Mouse (Mus musculus) hindbrain, embryonic 14.5 days (tissue): Measurements from ENCODE around the gene Gm21970. TPM values are rescaled to one million over a fixed set of nuclear protein-coding genes. Genes with fewer than 3 reads are reported as not detected.
A peak's percentile ranks its signal among the peaks of the same experiment; 100 is the strongest.

Source experiments
- ATAC-seq: fragments of 200-750 bp; cut with Nextera tagmentation; 2 replicates; pipeline ENCODE4 v1.8.0; 2017; ENCODE audit warnings: moderate number of reproducible peaks, mild to moderate bottlenecking, moderate TSS enrichment, moderate library complexity; ENCODE audit not compliant: low FRiP score
- DNase-seq: peaks from one replicate; pipeline ENCODE4 v3.0.0-alpha.2; 2015; ENCODE audit warnings: low spot score
- H3K27ac ChIP-seq: fragments of 300-500 bp; sonication (generic); 2 replicates; pipeline ENCODE4 v1.5.1; 2014; ENCODE audit warnings: mild to moderate bottlenecking, moderate library complexity
- H3K27me3 ChIP-seq: fragments of 300-500 bp; sonication (generic); 2 replicates; pipeline ENCODE4 v1.6.1; 2014; ENCODE audit warnings: mild to moderate bottlenecking, low read length, mixed read lengths; ENCODE audit not compliant: control insufficient read depth, insufficient read depth
- H3K36me3 ChIP-seq: fragments of 300-500 bp; sonication (generic); replicated peaks from 2 replicates; pipeline ENCODE4 v1.6.1; 2014; ENCODE audit not compliant: control insufficient read depth, insufficient read depth
- H3K4me1 ChIP-seq: fragments of 300-500 bp; sonication (generic); replicated peaks from 2 replicates; pipeline ENCODE4 v1.6.1; 2014; ENCODE audit warnings: antibody characterized with exemption, low read length, mixed read lengths; ENCODE audit not compliant: control insufficient read depth, insufficient read depth
- H3K4me2 ChIP-seq: fragments of 300-500 bp; sonication (generic); replicated peaks from 2 replicates; pipeline ENCODE4 v1.6.1; 2014; ENCODE audit warnings: mild to moderate bottlenecking, moderate library complexity
- H3K4me3 ChIP-seq: fragments of 300-500 bp; sonication (generic); replicated peaks from 2 replicates; pipeline ENCODE4 v1.5.1; 2014; ENCODE audit warnings: mild to moderate bottlenecking, low read length
- H3K9ac ChIP-seq: fragments of 300-500 bp; sonication (generic); 2 replicates; pipeline ENCODE4 v1.6.1; 2014
- H3K9me3 ChIP-seq: fragments of 300-500 bp; sonication (generic); 2 replicates; pipeline ENCODE4 v1.6.1; 2016; ENCODE audit warnings: low read length; ENCODE audit not compliant: control insufficient read depth
- WGBS: fragments of 180-500 bp; shearing (Covaris S2); extraction: QIAGEN DNeasy Blood & Tissue Kit; methylation state at CpG from one replicate; pipeline ENCODE4 v1.1.7; 2014; 5-methylcytosine and 5-hydroxymethylcytosine counted together
- polyA plus RNA-seq: library from polyadenylated mRNA; unstranded; fragments of >200 nt; fragmentation: Nextera tagmentation; extraction: Ambion mirVana; gene quantifications from 2 replicates; pipeline ENCODE4 v1.2.1, GENCODE M21; 2014

The Gm21970 gene
- polyA plus RNA-seq, 1 experiment from 2014 or later: not detected

DNA sequence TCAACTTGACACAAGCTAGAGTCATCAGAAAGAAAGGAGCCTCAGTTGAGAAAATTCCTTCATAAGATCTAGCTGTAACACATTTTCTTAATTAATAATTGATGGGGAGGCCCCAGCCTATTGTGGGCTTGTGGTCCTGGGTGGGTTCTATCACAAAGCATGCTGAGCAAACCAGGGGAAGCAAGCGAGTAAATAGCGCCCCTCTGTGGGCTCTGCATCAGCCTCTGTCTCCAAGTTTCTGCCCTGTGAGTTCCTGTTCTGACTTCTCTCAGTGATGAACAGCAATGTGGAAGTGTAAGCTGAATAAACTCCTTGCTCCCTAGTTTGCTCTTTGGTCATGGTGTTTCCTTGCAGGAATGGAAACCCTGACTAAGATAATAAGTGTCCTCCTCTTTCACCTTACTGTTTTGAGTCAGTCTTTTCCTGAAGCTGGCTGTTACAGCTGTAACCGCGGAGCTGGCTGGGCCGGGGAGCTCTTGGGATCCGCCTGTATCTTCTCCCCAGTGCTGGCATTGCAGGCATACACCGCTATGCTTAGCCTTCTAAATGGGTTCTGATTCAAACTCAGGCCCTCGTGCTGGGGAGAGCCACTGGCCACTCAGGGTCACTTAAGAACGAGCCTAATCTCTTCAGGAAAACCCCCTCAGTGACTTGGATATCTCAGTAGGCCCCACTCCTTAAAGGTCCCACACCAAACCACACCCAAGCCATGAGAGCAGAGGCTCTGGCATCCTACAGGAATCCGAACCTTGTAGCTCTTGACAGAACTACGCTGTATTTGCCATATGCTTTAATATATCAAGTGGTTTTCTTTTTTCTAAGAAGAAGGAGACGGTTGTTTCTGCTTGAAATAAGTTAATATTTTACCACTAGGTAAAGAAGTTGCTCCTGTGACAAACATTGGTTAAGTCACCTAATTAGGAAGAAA, 58.9 kb downstream of the Gm21970 start:
- H3K27ac ChIP-seq: no peak overlapping the region
- no peaks in the 10 kb centered on the region for H3K36me3 ChIP-seq
- no peak overlapping the region for H3K4me2 ChIP-seq
- no peak overlapping the region for H3K9ac ChIP-seq
- DNase-seq (no peak), ATAC-seq (no peak)
- no peaks in the 10 kb centered on the region for H3K4me1 ChIP-seq
- H3K27me3 ChIP-seq: no peaks in the 10 kb centered on the region
- H3K9me3 ChIP-seq: no peaks in the 10 kb centered on the region
- 86% methylated on average over 12 of the region's 12 CpGs for WGBS
- H3K4me3 ChIP-seq: no peak overlapping the region

DNA sequence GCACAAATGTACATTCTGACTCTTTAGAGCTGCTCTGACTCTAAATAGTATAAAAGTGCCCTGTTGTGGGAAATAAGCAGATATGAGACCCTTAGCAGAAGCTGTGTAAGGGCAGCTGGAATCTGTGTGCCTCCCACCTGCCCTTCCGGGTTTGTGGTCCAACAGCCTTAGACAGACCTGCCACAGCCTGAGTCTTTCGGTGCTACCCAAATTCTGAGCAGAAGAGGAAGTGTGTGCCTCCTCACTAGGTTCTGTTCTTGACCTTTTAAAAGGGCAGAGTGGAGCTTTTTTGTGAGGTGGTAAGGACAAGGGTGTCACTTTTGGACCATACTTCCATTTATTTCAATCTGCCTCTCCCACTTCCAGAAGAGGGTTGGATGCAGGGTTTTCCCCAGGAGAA, 60.4 kb downstream of the Gm21970 start:
- H3K9ac ChIP-seq: no peak overlapping the region
- no peak overlapping the region for H3K27ac ChIP-seq
- DNase-seq (no peak), ATAC-seq (no peak)
- H3K4me1 ChIP-seq: no peaks in the 10 kb centered on the region
- WGBS: 82% methylated on average over 2 of the region's 2 CpGs
- H3K36me3 ChIP-seq: no peaks in the 10 kb centered on the region
- no peak overlapping the region for H3K4me2 ChIP-seq
- H3K9me3 ChIP-seq: no peaks in the 10 kb centered on the region
- H3K4me3 ChIP-seq: no peak overlapping the region
- H3K27me3 ChIP-seq: no peaks in the 10 kb centered on the region

DNA sequence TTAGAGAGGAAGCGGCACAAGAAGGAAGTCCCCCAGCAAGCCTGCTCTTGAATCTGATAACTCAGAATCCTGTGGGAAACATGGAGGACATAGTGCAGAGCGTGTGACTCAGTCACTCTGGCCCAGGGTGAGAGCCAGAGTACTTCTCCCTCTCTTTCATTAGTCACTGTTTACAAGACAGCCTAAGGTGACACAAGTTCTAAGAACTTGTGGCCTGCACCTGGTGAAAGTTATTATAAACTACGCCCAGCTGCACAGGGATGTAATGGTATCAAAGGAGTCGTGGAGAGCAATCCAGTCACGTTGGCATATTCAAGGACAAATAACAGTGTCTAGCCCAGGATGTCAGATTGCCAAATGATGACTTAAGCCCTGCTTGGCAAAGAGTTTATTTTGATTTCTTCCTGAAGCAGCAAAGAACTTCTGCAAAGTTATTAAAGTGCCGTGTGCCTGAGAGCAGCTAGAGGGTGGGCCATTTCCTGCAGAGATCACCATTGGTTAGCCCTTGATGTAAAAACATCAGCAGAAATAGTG, 60.9 kb downstream of the Gm21970 start:
- Histone ChIP-seq H3K4me1 (no peaks in the 10 kb centered on the region), H3K4me2 (no peak overlapping the region), H3K36me3 (no peaks in the 10 kb centered on the region), H3K27me3 (no peaks in the 10 kb centered on the region), H3K4me3 (no peak overlapping the region), H3K9ac (no peak overlapping the region), H3K27ac (no peak overlapping the region), H3K9me3 (no peaks in the 10 kb centered on the region)
- no peak for ATAC-seq
- no peak for DNase-seq
- WGBS: 80% methylated on average over 6 of the region's 6 CpGs

DNA sequence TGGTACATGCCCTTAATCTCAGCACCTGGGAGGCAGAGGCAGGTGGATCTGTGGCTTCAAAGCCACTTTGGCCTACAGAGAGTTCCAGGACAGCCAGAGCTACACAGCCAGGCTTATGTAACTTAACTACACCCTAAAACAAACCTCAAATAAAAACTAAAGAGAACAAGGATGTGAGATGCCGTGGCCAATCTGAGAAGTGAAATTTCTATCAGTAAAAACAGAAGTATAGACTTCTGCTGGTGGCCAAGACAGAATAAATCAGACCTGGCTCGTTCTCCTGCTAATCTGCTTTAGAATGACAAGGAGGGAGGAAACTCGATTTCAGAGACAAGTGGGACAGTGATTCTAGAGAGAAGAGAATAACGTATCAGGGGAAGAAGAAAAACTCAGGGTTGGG, 64.3 kb downstream of the Gm21970 start:
- peaks cover 7% of the 10 kb centered on the region; the same call in 1 of the 2 replicates for H3K4me1 ChIP-seq
- H3K27me3 ChIP-seq: no peaks in the 10 kb centered on the region
- 82% methylated on average over 4 of the region's 4 CpGs for WGBS
- no peaks in the 10 kb centered on the region for H3K36me3 ChIP-seq
- H3K27ac ChIP-seq: no peak overlapping the region
- H3K9ac ChIP-seq: no peak overlapping the region
- no peak overlapping the region for H3K4me3 ChIP-seq
- DNase-seq: no peak
- no peak for ATAC-seq
- H3K4me2 ChIP-seq: no peak overlapping the region
- no peaks in the 10 kb centered on the region for H3K9me3 ChIP-seq

DNA sequence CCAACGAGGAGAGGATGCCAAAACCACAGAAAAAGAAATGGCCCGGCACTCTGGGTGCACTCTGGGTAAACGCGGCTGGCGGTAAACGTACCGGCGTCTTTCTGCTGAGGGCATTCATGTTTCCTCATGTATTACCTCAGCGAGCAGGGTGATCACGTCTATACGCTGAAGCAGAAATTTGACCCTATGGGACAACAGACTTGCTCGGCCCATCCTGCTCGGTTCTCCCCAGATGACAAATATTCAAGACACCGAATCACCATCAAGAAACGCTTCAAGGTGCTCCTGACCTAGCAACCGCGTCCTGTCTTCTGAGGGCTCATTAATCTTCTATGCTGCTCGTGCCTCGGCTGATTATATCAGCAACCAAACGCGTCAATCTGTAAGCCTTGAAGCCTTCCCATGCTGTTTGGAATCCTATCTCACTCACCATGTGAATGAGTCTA, 66.8 kb downstream of the Gm21970 start:
- Histone ChIP-seq H3K9ac (no peak overlapping the region), H3K9me3 (no peaks in the 10 kb centered on the region), H3K27ac (no peak overlapping the region), H3K4me2 (no peak overlapping the region), H3K4me3 (no peak overlapping the region), H3K36me3 (no peaks in the 10 kb centered on the region), H3K27me3 (no peaks in the 10 kb centered on the region), H3K4me1 (peaks cover 7% of the 10 kb centered on the region; the same call in 1 of the 2 replicates)
- ATAC-seq (no peak), DNase-seq (no peak)
- WGBS: 74% methylated on average over 21 of the region's 21 CpGs

DNA sequence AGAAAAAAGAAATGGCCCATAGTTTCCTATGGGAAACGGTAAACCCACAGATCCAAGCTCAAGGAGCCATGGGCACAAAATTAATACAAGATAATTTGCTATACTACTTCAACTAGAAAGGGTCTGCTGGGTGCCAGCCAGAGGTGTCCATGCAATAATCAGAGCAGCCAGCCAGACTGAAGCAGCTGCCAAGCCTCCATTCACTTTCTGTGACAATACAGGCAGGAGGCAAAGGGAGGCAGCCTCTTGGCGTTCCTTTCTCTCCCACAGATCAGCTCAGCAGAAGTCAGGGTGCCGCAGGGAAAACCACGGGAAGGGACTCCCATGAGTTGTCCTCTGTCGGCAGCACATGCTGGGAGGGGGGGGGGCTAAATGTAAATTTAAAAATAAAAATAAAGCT, 67.5 kb downstream of the Gm21970 start:
- no peak overlapping the region for H3K27ac ChIP-seq
- H3K4me1 ChIP-seq: peaks cover 8% of the 10 kb centered on the region; the same call in 1 of the 2 replicates
- DNase-seq: peak; percentile 49
- H3K36me3 ChIP-seq: no peaks in the 10 kb centered on the region
- H3K4me3 ChIP-seq: no peak overlapping the region
- H3K27me3 ChIP-seq: no peaks in the 10 kb centered on the region
- H3K4me2 ChIP-seq: no peak overlapping the region
- 32% methylated on average over 5 of the region's 5 CpGs for WGBS
- ATAC-seq: peak; percentile 24; the same call in 1 of the 2 replicates
- no peak overlapping the region for H3K9ac ChIP-seq
- H3K9me3 ChIP-seq: no peaks in the 10 kb centered on the region

DNA sequence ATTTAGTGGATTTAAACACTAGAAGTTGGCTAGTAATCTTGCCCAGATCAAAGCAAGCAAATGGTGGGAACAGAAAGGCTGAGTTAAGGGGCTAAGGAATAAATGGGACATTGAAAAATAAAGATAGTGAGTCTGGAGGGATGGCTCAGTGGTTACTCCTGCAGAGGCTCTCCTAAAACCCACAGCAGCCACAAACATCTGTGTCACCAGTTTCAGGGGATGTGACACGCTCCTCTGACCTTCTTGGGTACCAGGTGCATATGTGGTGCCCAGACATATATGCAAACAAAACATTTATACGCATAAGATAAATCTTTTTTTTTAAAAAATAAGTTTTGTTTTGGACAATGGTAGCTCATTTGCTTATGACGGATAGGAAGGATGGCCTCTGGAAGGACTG, 67.9 kb downstream of the Gm21970 start:
- Histone ChIP-seq H3K9me3 (no peaks in the 10 kb centered on the region), H3K9ac (no peak overlapping the region), H3K36me3 (no peaks in the 10 kb centered on the region), H3K4me2 (no peak overlapping the region), H3K27me3 (no peaks in the 10 kb centered on the region), H3K27ac (no peak overlapping the region), H3K4me3 (no peak overlapping the region), H3K4me1 (peaks cover 12% of the 10 kb centered on the region; the same call in 1 of the 2 replicates)
- 94% methylated on average over 3 of the region's 3 CpGs for WGBS
- no peak for ATAC-seq
- DNase-seq: no peak

DNA sequence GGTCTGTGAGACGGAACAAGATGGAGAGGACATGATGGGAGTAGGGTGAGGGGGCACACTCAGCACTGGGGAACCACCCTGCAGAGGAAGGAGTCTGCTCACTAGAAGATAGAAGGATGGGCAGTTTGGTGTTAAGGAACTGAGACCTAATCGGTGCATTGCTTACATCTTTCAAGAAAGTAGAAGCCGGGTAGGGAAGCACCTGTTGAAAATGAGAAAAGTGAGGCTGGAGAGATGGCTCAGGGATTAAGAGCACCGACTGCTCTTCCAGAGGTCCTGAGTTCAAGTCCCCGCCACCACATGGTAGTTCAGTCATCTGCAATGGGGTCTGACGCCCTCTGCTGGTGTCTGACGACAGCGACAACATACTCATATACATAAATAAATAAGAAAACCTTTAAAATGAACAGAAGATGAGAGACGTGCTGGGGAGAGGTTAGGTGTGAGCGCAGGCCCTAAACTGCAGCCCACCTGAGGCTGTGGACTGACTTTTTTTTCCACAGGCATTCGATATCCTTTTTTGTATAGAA, 68.4 kb downstream of the Gm21970 start:
- no peaks in the 10 kb centered on the region for H3K36me3 ChIP-seq
- H3K4me1 ChIP-seq: peaks cover 12% of the 10 kb centered on the region; the same call in 1 of the 2 replicates
- no peak for DNase-seq
- H3K4me3 ChIP-seq: no peak overlapping the region
- WGBS: 71% methylated on average over 11 of the region's 11 CpGs
- no peak for ATAC-seq
- H3K27me3 ChIP-seq: no peaks in the 10 kb centered on the region
- H3K27ac ChIP-seq: no peak overlapping the region
- no peak overlapping the region for H3K4me2 ChIP-seq
- H3K9ac ChIP-seq: no peak overlapping the region
- no peaks in the 10 kb centered on the region for H3K9me3 ChIP-seq

DNA sequence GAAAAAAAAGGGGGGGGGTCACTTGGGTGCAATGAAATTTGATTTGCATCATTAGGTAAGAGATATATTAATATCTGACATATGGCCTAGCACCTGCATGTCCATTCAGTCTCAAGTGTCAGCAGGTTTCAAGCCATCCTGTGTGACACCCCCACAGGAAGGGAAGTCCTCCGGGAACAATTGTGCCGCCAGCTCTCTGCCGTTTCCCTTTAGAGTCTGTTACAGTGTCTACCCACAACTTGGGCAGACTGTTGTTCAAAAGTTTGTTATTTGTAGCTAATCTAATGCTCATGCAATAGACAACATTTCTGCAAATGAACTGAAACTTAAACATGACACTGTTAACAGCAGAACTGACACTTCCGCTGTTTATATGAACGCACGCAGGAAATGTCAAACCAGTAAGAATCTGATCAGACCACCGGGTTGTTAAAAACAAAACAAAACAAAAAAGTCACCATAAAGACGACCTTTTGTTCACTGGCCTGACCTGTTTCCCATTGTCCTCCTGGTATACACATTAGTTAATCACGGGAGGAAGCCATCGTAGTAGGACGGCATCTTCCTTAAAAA, 69.6 kb downstream of the Gm21970 start:
- ATAC-seq (no peak), DNase-seq (no peak)
- no peaks in the 10 kb centered on the region for H3K9me3 ChIP-seq
- H3K27ac ChIP-seq: no peak overlapping the region
- WGBS: 68% methylated on average over 11 of the region's 11 CpGs
- H3K36me3 ChIP-seq: no peaks in the 10 kb centered on the region
- peaks cover 20% of the 10 kb centered on the region for H3K4me1 ChIP-seq
- no peak overlapping the region for H3K9ac ChIP-seq
- no peaks in the 10 kb centered on the region for H3K27me3 ChIP-seq
- no peak overlapping the region for H3K4me3 ChIP-seq
- H3K4me2 ChIP-seq: no peak overlapping the region
